Mouse (Mus musculus) R1 (cell line): Measurements from ENCODE around the gene Slc2a4.

ENCODE experiments used
- DNase-seq: peaks from one replicate; pipeline ENCODE4 v3.0.0-alpha.2; 2018; ENCODE audit warnings: low read depth, low spot score

Gene Slc2a4

DNA sequence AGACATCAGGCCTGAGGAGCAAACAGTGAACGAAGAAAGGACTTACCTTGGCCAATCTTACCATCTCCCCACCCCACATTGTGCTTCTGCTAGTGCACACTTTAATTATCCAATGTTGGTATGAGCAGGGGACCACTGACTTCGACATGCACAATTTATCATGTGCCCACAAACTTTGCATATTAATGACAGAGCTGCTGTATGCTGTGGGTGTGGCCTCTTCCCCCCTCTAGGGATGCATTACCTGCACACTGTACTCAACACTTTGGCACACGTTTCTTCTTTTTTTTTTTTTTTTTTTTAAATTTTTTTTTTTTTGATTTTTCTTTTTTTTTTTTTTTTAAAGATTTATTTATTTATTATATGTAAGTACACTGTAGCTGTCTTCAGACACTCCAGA is 22.8 kb upstream of the Slc2a4 start:
- DNase-seq = no peak

DNA sequence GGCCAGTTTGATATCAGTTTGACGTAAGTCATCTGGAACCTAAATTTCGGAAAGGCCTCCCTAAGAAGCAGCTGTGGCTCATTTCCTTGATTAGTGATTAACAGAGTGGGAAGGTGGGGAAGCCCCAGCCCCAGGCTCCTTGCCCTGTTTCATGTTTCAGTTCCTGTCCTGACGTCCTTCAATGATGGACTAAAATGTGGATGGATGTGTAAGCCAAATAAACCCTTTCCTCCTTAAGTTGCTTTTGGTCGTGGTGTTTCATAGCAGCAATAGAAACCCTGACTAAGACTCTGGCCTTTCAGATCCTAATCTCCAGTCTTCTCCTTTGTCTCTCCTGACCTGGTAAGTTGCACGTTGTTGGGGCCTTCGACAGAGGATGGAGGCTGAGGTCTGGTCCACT is 22.2 kb upstream of the Slc2a4 start:
- DNase-seq = no peak

DNA sequence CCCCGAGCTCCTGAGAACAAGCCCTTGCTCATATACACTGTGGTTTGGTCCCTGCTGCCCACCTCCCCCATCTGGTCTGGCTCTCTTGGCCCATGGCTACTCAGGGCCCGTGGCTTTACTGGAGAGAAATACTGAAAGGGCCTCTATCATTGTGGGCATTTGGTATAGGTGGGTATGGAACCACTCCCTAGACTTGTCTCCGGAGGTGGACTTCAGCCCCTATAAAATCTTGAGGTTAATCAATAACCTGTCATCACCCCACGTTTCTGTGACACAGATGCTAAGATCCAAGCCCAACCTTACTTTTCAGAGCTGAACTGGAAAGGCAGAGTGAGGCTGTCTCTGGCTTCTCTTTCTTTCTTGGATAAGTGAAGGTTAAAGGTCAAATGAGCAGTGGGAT is 20.8 kb upstream of the Slc2a4 start:
- no peak for DNase-seq

DNA sequence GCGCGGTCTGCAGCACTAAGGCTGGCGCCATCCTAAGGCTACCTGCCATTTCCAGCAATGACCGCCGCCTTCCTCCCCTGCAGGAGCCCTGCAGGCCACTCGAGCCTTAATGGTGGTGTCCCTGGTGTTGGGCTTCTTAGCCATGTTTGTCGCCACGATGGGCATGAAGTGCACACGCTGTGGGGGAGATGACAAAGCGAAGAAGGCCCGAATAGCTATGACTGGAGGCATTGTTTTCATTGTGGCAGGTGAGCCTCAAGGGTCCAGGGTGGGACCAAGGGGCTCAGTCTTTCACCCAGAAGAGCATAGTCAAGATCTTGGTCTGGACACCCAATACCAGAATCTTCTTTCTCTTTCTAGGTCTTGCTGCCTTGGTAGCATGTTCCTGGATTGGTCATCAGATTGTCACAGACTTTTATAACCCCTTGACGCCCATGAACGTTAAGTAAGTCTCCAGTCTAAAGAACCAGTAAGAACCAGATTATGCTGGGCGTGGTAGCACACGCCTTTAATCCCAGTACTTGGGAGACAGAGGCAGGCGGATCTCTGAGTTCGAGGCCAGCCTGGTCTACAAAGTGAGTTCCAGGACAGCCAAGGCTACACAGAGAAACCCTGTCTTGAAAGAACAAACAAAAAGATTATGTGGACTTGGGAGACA is 19.0 kb upstream of the Slc2a4 start:
- peak; percentile 45 for DNase-seq

DNA sequence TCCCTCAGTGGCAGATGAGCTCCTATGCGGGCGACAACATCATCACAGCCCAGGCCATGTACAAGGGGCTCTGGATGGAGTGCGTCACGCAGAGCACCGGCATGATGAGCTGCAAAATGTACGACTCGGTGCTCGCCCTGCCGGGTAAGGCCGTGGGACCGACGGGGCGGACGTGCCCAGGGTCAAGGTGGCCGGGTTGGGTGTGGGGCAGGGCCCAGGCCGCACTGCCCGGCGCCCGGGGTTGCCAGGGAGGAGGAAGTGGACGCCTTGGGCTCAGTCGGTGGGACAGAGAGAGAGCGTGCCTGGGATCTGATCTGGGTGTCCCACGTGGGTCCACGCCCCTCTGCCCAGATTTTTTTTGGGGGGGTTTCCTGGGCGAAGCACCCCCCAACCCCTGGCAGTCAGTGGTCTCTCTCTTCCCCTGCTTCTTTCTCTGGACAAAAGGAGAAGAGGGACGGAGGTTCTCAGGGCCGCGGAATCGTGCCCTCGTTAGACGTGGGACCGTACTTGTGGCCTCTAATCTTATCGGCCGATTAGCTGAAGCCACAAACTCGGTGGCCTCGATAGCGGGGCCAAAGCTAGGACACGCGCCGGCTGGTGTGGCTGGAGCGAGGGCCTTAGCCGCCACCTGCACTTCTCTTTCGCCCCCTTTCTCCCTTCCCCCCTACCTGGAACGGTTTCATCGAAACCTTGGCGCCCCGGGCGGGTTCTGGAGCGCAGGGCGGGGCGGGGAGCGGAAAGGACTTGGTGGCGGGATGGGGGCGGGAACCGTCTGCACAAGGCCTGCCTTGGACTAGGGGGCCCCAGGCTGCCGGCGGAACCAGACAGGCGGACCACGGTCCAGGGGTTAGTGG is 18.2 kb upstream of the Slc2a4 start:
- DNase-seq = peak; percentile 68

DNA sequence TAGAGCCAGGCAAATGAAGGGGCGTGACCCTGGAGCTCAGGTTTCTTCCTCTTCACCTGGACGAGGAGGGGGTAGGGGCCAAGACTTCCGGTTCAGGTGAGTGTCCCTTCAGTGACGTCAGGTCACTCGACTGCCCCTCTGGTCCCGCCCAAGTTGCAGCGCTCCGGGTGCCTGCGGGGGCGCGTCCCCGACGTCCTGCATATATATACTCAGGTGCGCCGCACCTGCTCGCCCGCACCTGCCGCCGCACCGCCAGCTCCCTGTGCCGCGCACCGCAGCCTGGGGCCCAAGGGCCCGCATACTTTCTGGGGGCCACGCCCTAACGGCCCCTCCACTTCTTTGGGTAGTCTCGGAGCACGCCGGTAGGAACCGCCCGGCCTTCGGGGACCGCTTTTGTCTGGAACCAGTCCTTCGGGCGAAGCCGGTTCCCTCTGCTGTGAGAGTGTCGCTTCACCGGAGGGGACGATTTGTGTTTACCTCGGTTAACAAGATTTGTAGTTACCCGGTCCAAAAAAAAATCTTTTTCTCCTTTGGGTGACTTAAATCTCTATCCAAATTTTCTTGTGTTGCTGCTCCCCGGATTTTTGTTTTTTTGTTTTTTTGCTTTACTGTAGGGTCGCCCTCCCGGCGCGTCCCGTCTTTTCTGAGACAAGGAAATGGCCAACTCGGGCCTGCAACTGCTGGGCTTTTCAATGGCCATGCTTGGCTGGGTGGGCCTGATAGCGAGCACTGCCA is 17.4 kb upstream of the Slc2a4 start:
- no peak for DNase-seq

DNA sequence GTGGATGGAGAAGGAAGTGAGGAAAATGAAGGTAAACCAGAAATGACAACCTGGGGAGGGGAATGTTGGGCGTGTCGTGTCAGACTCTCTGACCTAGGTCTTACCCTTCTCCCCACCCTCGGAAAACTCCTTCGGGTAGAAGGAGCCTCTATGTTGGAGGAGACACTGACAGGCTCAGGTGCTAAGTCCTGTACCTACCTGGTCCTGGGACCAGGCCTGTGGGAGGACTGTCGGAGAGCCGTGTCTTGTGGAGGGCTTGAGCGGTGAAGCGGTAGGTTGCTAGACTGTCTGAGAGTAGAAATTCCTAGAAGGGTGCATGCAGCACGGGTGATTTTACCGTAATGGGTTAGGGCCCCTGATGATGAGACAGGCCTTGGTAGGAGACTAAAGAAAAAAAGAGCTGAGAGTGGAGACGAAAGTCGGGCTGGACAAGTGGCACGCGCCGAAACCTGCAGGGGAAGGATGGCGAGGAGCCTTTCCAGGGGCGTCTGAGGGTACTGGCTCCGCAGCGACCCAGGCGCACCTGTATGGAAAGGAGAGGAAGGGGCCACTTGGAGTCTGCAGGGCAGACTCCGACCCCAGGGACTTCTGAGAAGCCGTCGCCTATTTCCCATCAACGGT is 16.8 kb upstream of the Slc2a4 start, which contains the start of gene Cldn7:
Gene Cldn7, plus strand, starts transcription at position 130 of the 621 bp plus-strand sequence.
- no peak for DNase-seq

DNA sequence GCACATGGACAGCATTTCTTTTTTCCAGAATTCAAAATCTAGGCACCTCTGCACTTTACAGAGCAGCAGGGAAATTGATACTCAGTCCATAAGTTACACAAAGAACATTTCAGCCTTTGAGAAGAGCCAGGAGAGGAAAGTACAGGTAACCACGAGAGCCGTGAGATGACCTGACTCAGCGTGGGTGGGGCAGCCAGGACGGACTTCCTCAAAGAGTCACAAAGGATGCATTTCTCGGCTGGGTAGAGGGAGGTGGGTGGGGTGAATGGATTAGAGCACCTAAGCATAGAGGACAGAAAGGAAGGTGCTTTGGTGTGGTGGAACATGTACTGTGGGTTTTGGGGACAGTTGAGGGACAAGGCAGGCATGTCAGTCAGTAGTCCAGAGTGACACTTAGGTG is 13.9 kb upstream of the Slc2a4 start:
- DNase-seq = no peak

DNA sequence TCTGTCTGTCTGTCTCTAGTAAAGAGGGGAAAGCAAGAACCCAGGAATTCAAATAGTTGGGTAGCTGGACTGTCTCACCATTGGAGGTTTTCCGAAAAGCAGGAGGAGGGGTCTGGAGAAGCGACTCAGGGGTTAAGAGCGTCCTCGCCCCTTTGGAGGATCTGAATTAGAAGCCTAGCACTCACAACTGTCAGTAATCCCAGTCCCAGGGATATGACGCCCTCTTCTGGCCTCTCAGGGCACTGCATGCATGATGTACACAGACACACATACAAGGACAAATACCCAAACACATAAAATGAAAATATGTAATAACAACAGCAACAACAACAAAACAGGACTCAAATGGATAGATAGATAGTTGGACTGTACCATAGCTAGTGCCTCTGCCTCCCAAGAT is 12.6 kb upstream of the Slc2a4 start:
- peak; percentile 86 for DNase-seq

DNA sequence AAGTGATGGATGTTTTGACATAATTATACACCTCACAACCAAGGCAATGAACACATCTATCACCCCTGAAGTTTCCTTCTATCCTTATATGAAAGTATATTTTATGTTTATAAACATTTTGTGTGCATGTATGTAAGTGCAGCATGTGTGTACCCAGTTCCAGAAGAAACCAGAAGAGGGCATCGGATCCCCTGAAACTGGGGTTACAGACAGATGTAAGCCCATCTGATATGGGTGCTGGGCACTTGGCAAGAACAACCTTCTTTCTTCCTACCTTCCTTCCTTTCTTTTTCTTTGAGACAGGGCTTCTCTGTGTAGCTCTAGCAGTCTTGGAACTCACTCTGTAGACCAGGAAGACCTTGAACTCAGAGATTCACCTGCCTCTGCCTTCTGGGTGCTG is 8.2 kb upstream of the Slc2a4 start:
- no peak for DNase-seq

DNA sequence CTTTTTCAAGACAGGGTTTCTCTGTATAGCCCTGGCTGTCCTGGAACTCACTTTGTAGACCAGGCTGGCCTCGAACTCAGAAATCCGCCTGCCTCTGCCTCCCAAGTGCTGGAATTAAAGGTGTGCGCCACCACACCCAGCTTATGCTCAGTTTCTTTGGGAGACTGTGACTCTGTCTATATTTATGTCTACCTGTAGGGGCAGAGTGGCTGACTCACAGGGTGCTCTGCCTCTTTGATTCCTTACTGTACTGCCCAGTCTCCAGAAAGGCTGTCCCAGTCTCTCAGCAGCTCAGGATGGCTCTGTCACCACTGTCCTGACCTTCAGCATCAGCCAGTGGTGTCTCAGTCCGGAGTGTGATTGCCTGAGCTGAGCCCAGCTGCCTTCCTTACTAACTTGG is 7.6 kb upstream of the Slc2a4 start:
- peak; percentile 40 for DNase-seq

DNA sequence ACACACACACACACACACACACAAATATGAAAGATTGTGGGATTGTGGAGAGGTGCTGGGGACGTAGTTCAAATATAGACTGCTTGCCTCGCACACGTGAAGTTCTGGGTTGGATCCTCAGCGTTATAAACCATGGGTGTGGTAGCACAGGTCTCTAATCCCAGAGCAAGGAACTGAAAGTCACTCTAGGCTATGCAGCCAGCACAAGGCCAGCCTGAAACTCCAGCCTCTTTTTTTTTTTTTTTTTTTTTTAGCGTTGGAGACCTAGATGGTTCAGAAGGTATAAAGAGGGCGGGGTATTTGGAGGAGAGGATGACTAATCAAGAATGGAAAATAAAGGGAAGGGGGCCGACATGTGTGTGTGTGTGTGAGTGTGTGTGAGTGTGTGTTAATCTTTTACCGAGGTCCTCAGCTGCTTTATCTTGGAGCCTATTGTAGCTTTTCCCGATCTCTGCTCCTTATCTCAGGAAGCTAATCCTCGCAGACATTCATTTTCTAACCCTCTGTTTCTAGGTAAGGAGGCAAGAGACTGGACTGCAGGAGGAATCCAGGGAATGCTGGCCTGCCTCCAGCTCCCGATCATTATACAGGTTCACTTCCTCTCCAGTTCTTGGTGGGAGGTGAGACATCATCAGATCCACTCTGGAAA is 5.4 kb upstream of the Slc2a4 start:
- no peak for DNase-seq

DNA sequence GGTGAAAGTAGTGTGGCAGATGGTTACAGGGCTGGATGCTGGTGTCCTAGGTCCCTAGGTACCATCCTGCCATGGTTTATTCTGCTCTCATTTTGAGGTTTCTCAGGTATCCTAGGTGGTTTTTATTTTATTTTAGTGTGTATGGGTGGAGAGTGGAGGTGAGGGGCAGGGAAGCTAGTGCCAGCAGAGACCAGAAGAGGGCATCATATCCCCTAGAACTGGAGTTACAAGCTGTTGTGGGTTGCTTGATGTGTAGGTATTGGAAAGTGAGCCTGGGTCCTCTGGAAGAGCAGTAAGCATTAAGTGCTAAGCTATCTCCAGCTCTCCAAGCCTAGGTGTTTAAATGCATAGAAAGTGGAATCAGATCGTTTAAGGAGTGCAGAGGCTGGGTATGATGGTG is 4.3 kb upstream of the Slc2a4 start:
- DNase-seq = no peak

DNA sequence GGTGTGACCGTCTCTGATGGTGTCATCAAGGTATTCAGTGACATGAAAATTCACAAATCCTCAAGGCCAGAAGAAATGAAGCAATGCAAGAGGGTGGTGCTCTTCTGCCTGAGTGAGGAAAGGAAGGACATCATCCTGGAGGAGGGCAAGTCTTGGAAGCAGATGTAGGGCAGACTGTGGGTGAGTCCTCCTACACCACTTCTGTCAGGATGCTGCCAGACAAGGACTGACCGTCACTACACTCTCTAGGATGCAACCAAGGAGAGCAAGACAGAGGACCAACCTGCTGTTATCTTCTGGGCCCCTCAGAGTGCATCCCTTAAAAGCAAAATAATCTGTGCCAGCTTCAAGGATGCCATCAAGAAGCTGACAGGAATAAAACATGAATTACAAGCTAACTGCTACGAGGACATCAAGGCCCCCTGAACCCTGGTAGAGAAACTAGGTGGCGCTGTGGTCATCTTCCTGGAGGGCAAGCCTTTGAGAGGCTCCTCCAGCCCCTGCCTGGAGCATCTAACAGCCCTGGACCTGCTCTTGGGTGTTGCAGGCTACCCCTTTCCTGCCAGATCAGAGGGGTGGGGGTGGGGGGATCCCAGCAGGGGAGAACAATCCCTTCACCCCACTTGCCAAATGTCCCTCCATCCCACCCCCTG is 2.9 kb upstream of the Slc2a4 start:
- peak; percentile 46 for DNase-seq

DNA sequence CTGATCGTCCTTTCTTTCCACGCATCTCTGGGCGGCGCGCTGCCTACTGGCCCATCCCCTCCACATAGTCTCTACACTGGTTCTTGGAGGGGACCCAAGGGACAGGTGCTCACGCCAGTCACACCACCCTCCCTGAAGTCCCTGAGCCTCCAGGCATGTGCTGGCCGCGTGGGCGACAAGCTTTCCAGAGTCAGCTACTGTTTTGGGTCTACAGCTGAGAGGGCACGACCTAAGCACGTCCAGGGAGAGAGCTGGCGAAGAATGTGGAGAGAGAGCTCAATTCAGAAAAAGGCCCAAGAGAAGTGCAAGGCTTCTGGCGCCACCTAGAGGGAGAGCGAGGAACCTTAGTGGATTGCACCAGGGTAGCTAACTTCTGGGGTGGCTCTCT is 769 bp upstream of the Slc2a4 start:
- peak; percentile 91 for DNase-seq

DNA sequence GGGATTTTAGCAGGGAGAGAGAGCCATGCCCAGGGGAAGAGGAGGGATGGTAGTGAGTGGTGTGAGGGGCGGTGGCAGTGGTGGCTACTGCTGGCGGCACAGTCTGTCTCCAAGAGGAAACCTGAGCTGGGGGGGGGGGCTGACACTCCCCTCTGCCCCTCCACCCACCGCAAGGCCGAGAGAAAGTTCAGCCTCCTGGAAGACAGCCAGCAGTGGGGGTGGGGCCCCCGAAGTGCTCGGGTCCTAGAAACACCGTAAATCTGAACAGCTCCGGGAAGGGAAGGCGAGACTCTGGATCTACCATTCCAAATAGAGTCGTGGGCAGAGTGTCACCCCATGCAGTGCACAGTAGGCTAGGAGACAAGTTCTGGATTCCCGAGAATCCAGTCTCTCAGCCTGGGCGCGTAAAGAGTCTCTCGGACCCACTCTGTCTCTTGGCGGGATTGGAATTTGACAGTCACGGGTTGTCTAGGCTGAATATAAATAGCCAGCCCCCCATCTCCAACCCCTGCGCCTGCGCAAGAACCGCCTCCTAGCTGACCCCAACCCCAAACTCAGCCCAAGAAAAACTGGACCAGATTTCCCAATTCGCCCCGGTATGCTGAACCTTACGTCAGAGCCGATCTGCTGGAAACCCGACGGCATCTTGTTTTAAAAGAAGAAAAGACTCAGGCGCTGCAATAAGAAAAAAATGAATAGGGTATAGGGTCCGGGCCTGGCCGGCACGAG is 487 bp downstream of the Slc2a4 start:
- DNase-seq = peak; percentile 67

DNA sequence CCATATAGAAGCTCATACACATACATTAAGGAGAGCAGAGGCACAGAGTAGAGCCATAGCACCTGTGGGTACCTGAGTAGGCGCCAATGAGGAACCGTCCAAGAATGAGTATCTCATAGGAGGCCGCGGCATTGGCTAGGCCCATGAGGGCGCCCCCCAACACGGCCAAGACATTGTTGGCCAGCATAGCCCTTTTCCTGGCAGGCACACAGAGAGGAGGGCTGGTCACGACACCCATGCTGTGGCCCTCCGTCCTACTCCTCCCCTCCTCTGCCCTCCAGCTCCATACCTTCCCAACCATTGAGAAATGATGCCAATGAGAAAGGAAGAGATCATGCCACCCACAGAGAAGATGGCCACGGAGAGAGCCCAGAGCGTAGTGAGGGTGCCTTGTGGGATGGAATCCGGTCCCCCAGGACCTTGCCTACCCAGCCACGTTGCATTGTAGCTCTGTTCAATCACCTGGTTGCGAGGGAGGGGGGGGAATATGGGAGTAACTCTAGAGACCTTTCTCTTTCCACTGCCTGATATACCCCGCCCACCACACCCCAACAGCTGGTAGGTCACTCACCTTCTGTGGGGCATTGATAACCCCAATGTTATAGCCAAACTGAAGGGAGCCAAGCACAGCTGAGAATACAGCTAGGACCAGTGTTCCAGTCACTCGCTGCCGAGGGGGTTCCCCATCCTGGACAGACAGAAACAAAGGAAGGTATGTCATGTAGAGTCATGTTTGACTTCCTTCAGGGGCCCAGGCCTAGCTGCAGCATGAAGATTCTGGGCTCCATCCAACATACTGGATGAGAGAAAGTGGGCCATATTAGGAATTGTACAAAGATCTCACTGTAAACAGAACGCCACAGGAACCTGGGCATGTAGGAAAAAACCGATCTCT is 1.7 kb downstream of the Slc2a4 start:
- DNase-seq = no peak

DNA sequence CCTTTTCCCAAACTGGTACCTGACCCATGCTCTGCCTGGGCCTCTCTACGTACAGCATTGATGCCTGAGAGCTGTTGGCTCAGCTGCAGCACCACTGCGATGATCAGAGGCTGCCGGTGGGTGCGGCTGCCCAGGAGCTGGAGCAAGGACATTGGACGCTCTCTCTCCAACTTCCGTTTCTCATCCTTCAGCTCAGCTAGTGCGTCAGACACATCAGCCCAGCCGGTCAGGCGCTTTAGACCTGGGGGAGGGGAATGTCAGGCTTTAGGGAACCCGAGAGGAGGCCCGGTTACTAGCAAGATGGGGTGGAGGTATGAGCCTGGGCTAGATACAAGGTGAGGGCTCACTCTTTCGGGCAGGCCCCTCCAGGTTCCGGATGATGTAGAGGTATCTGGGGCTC is 2.8 kb downstream of the Slc2a4 start:
- DNase-seq = no peak

DNA sequence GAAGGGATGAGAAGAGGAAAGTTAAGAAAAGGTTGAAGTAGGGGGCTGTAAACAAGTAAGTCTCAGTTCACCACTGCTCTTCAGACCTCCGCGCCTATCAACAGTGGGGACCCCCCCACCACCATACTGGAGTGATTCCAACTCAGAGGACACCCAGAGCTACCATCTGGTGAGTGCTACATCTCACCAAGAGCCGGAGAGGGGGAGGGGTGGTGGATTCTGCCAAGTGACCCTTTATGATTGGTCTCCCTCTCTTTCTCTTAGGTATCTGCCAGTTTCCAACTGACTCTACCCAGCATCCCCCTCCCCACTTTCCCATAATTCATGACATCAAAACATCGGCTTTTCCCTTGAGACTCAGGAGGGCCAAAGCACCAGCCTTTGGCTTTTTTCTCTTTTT is 7.0 kb downstream of the Slc2a4 start:
- DNase-seq = no peak
